Mouse (Mus musculus): ENCODE results near the gene Glrx5.
A peak's percentile ranks its signal among the peaks of the same experiment; 100 is the strongest.

The Glrx5 gene

GRCm38 (mm10) chr12:105032147-105032831 lies at the start of gene Glrx5:
Gene Glrx5, plus strand, starts transcription at chr12:105032688.
- DNase-seq (ENCODE audit: low spot score): peak; percentile 100

- peak; percentile 18 for DNase-seq (ENCODE audit: low spot score)
These were observed 49.0 kb upstream of the Glrx5 start for GRCm38 (mm10) chr12:104983476-104983875.

GRCm38 (mm10) chr12:104985088-104985487 lies 47.4 kb upstream of the Glrx5 start:
- no peak for DNase-seq (ENCODE audit: low spot score)

GRCm38 (mm10) chr12:104986001-104986400 lies 46.5 kb upstream of the Glrx5 start:
- DNase-seq (ENCODE audit: low spot score): no peak

DNA sequence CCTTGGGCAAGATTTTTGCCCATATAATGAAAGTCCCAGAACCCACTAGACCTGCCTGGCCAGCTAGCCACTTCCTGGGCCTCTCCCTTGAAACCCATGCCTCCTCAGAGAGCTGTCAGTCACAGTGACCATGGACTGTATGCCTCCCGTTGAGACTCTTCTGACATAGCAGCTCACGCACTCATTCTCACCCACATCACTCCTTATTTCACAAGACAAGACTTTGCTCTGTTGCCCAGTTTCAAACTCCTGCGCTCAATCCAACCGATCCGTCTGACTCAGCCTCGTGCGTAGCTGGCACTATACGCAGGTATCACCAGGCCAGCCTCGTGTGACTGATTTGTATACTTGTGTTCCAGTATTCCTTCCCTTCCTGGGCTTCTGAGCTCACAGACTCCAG lies 45.7 kb upstream of the Glrx5 start:
- DNase-seq (ENCODE audit: low spot score): no peak

GRCm38 (mm10) chr12:104987936-104988335 lies 44.6 kb upstream of the Glrx5 start:
- DNase-seq (ENCODE audit: low spot score): no peak

DNA sequence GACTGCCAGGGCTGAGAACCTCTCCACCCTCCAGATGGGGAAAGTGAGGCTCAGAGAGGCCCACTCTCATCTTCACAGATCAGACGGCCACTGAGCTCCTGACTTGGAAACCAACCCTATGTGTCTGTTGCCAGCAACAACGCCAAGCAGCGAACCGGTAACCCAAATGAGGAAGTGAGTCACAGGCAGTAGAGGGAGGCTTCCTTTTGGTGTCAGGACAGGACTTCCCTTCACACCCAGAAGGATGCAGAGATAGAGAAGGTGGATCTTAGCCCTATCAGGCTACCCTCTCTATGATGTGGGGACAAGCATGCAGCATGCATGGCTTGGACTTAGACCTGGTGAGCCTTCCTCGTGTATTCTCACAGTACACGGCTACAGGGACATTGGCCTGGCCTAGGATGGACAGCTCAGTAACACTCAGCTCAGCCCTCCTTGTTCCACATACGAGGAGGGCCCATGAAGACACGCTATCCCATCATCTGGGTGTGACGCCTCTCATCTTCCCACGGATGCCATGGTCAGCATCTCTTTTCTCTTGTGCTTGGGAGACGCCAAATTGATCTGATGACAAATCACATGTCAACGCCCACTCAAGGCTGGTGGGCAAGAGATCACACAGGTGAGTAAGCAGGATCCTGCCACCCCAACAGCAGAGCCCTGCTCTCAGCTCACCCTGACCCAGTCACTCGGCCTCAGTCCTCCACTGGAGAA lies 41.6 kb upstream of the Glrx5 start:
- no peak for DNase-seq (ENCODE audit: low spot score)

DNA sequence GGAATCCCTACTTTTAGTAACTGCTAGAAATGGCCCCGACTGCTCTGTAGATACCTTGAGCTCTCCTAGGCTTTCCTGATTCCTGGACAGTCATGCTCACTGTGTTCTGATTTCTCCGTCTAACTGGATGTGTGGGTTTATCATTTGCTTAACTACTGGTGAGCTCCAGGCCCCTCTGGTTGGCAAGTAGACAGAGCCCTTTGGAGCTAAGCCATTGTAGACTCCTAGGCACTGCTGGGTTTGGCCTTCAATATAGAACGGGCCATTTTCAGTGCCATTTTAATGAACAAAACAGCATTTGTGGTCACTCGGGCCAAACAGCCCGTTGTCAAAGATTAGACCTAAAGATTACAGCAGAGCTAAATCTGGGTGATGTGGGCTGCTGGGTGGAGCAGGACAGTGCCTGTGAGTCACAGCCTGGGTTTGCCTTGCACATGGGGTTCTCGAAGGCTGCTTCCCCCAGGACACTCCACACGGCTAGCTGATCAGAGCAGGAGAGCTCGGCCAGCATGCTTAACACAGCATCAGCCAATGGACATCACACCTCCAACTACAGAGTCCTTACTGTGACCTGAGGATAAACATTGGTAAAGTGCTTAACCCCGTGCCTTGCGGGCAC lies 40.3 kb upstream of the Glrx5 start:
- no peak for DNase-seq (ENCODE audit: low spot score)

GRCm38 (mm10) chr12:104992838-104993237 lies 39.6 kb upstream of the Glrx5 start:
- DNase-seq (ENCODE audit: low spot score): no peak

DNA sequence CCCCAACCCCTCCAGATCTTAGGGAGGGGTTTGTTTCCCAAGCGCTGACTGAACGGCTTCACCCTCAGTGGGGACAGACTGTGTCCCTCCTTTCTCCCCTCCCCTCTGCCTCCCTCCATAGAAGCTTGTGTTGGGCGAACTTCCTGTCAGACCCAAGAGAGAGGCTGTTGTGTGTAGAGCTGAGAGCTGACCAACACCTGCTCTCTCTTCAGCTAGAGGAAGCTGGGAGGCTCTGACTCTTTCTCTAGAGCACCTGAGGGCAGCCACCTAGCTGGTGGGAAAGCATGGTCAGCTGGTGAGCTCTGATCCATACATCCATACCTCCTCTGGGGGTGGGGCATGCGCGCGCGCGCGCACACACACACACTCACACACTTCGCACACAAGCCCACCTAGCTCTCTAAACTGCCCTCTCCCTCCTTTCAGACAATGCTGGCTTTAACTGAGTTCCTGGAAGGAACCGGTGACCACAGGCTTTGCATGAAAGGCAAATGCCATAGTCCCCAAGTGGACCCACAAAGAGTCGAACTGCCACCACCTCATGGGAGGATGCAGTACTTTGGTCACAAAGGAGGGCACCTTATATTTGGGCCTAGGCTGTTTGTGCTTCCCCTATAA lies 37.1 kb upstream of the Glrx5 start:
- no peak for DNase-seq (ENCODE audit: low spot score)

DNA sequence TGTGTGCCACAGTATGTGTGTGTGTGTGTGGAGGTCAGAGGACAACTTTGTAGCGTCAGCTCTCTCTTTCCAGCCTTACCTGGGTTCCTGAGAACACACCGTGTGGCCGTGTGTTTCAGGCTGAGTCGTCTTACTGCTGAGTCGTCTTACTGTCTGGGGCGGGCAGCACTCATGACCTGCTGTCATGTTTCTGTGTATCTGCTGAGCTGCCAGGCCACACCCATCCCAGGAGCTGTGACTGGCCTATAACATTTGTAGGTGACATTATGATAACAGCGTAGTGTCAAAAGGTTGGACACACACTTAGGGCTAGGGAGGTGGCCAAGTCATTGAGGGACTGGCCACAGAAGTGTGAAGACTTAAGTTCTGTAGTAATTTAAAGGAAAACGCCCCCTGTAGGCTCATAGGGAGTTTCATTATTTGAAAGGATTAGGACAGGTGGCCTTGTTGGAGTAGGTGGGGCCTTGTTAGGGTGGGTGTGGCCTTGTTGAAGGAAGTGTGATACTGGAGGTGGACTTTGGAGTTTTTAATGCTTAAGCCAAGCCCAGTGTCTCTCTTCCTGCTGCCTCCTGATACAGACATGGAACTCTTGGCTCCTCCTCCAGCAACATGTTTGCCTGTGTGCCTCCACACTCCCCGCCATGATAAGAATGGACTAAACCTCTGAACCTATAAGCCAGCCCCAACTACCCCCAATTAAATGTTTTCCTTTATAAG lies 36.3 kb upstream of the Glrx5 start:
- no peak for DNase-seq (ENCODE audit: low spot score)

- DNase-seq (ENCODE audit: low spot score): no peak
These were observed 35.3 kb upstream of the Glrx5 start for GRCm38 (mm10) chr12:104997159-104997558.

GRCm38 (mm10) chr12:104997641-104998293 lies 34.7 kb upstream of the Glrx5 start:
- DNase-seq (ENCODE audit: low spot score): no peak

GRCm38 (mm10) chr12:104998541-104998940 lies 33.9 kb upstream of the Glrx5 start:
- no peak for DNase-seq (ENCODE audit: low spot score)

GRCm38 (mm10) chr12:104999171-104999570 lies 33.3 kb upstream of the Glrx5 start:
- DNase-seq (ENCODE audit: low spot score): no peak

- DNase-seq (ENCODE audit: low spot score): no peak
These were observed 31.8 kb upstream of the Glrx5 start for GRCm38 (mm10) chr12:105000487-105001283.

DNA sequence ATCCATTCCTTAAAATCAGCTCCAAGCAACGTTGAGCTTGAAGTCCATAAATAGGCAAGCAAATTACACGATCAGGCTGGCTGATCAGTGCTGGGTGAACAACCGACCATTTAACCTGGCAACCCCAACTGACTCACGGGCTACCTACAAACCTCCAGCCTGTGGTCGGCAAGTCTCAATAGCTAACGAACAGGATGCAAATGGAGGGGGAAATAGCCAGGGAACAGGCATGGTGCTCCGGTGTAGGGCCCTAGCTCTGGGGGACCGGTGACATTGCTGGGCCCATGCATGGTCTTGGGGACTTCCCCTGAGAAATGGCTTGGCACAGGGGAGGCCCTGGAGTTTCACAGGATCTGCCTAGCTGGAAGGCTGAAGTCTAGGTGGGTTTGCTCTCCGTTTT lies 31.2 kb upstream of the Glrx5 start:
- DNase-seq (ENCODE audit: low spot score): no peak

- DNase-seq (ENCODE audit: low spot score): peak; percentile 70
These were observed 30.0 kb upstream of the Glrx5 start for GRCm38 (mm10) chr12:105002340-105003132.

DNA sequence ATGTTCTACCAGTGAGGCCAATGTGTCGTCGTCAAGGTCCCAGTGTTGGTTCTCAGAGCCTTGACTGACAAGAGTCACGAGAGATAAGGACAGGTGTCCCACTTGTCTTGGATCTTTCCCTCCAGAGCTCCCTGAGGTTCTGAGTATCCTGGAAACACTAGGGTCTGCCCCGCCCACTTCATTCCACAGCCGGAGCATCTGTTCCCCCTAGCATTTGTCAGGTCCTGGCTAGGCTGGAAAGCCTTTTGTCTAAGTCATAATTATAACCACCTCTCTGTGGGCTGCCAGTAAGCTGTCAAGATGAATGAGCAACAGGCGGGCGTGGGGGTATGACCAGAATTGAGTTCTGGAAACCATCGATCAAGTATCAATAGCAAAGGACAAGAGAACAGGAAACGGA lies 29.3 kb upstream of the Glrx5 start:
- DNase-seq (ENCODE audit: low spot score): peak; percentile 18

DNA sequence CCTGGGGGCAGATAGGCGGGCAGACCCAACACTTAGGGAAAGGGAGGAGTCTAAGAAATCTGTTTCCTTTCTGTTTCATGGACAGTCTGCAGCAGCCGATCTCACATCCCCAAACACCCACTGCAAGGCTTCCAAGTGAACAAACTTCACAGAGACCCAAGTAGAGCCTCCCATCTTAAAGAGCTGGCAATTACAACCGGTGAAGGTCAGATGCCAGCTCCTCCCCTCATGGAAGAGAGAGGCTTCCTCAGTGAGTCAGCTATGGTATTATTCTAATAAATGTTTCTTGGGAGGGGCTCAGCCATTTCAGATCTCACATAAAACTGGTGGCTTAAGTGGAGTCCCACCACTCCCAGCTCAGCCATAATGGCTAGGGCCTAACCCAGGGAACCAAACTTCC lies 28.8 kb upstream of the Glrx5 start:
- no peak for DNase-seq (ENCODE audit: low spot score)

Data from embryo, embryonic 10 days (tissue).